Mouse (Mus musculus): Measurements from ENCODE around the gene 4930442H23Rik. TPM values are rescaled to one million over a fixed set of nuclear protein-coding genes. Genes with fewer than 3 reads are reported as not detected.
"Not testable (repeated sequence)": the region's sequence is repeated elsewhere in the genome, so short reads cannot be mapped to it uniquely, and the experiment has no call there.

The 4930442H23Rik gene
- polyA plus RNA-seq, 1 experiment from 2014 or later = not detected

- Histone ChIP-seq H3K9me3 (ENCODE audit: control insufficient read depth, low read length) (no peaks in the 10 kb centered on the region), H3K4me2 (replicated peaks; ENCODE audit: low read depth, low read length) (peak within 1 kb of the TSS; percentile 56), H3K4me1 (ENCODE audit: control insufficient read depth, insufficient read depth, low read length) (peaks cover 22% of the 10 kb centered on the region; the same call in 1 of the 2 replicates), H3K9ac (ENCODE audit: low read depth, low read length) (peak within 1 kb of the TSS; percentile 72), H3K27ac (ENCODE audit: low read depth, low read length) (peak within 1 kb of the TSS; percentile 66), H3K36me3 (ENCODE audit: control insufficient read depth, insufficient read depth, low read length) (peaks cover 67% of the 10 kb centered on the region), H3K27me3 (ENCODE audit: control insufficient read depth, insufficient read depth, low read length) (no peaks in the 10 kb centered on the region), H3K4me3 (ENCODE audit: low read length) (peak within 1 kb of the TSS; percentile 68)
- WGBS = 5% methylated on average over 53 of the region's 53 CpGs
- ATAC-seq (ENCODE audit: low FRiP score, low TSS enrichment) = peak; percentile 93
Observed at GRCm38 (mm10) chr10:81182336-81183333, 1.0 kb downstream of the 4930442H23Rik start, which contains the start of gene Dapk3. Gene Dapk3 (plus strand): TSS chr10:81183005.

- not testable (repeated sequence) for H3K4me3 ChIP-seq (ENCODE audit: low read length); H3K27me3 ChIP-seq (ENCODE audit: control insufficient read depth, insufficient read depth, low read length); ATAC-seq (ENCODE audit: low FRiP score, low TSS enrichment); H3K9me3 ChIP-seq (ENCODE audit: control insufficient read depth, low read length); H3K9ac ChIP-seq (ENCODE audit: low read depth, low read length); H3K4me2 ChIP-seq (replicated peaks; ENCODE audit: low read depth, low read length); H3K27ac ChIP-seq (ENCODE audit: low read depth, low read length)
- peaks cover 25% of the 10 kb centered on the region; the same call in 1 of the 2 replicates for H3K4me1 ChIP-seq (ENCODE audit: control insufficient read depth, insufficient read depth, low read length)
- H3K36me3 ChIP-seq (ENCODE audit: control insufficient read depth, insufficient read depth, low read length) = peaks cover 68% of the 10 kb centered on the region
- 83% methylated on average over 12 of the region's 12 CpGs for WGBS
Observed at GRCm38 (mm10) chr10:81181860-81182259, 1.8 kb downstream of the 4930442H23Rik start.

GRCm38 (mm10) chr10:81180946-81181345 lies 2.7 kb downstream of the 4930442H23Rik start:
- no peak for ATAC-seq (ENCODE audit: low FRiP score, low TSS enrichment)
- Histone ChIP-seq H3K4me1 (ENCODE audit: control insufficient read depth, insufficient read depth, low read length) (peaks cover 25% of the 10 kb centered on the region; the same call in 1 of the 2 replicates), H3K27me3 (ENCODE audit: control insufficient read depth, insufficient read depth, low read length) (no peaks in the 10 kb centered on the region), H3K9me3 (ENCODE audit: control insufficient read depth, low read length) (no peaks in the 10 kb centered on the region), H3K4me2 (replicated peaks; ENCODE audit: low read depth, low read length) (no peak overlapping the region), H3K9ac (ENCODE audit: low read depth, low read length) (no peak overlapping the region), H3K36me3 (ENCODE audit: control insufficient read depth, insufficient read depth, low read length) (peaks cover 66% of the 10 kb centered on the region), H3K27ac (ENCODE audit: low read depth, low read length) (no peak overlapping the region), H3K4me3 (ENCODE audit: low read length) (no peak overlapping the region)
- 93% methylated on average over 13 of the region's 13 CpGs for WGBS

GRCm38 (mm10) chr10:81179451-81180342 lies 4.0 kb downstream of the 4930442H23Rik start:
- no peak for ATAC-seq (ENCODE audit: low FRiP score, low TSS enrichment)
- Histone ChIP-seq H3K27me3 (ENCODE audit: control insufficient read depth, insufficient read depth, low read length) (no peaks in the 10 kb centered on the region), H3K36me3 (ENCODE audit: control insufficient read depth, insufficient read depth, low read length) (peaks cover 55% of the 10 kb centered on the region), H3K4me1 (ENCODE audit: control insufficient read depth, insufficient read depth, low read length) (peaks cover 31% of the 10 kb centered on the region; the same call in 1 of the 2 replicates), H3K9me3 (ENCODE audit: control insufficient read depth, low read length) (no peaks in the 10 kb centered on the region), H3K9ac (ENCODE audit: low read depth, low read length) (0 out of 2 replicates have a peak overlapping the region, but pooled peaks have one; percentile 18), H3K4me3 (ENCODE audit: low read length) (no peak overlapping the region), H3K27ac (ENCODE audit: low read depth, low read length) (peak overlapping the region; percentile 8; the same call in 1 of the 2 replicates), H3K4me2 (replicated peaks; ENCODE audit: low read depth, low read length) (no peak overlapping the region)
- WGBS = 92% methylated on average over 32 of the region's 32 CpGs

- WGBS = 97% methylated on average over 11 of the region's 11 CpGs
- H3K4me2 ChIP-seq (replicated peaks; ENCODE audit: low read depth, low read length) = no peak overlapping the region
- H3K9ac ChIP-seq (ENCODE audit: low read depth, low read length) = peak overlapping the region; percentile 18; the same call in 1 of the 2 replicates
Observed at GRCm38 (mm10) chr10:81178927-81179326, 4.7 kb downstream of the 4930442H23Rik start.

GRCm38 (mm10) chr10:81177958-81178712 lies 5.5 kb downstream of the 4930442H23Rik start:
- no peaks in the 10 kb centered on the region for H3K27me3 ChIP-seq (ENCODE audit: control insufficient read depth, insufficient read depth, low read length)
- H3K4me3 ChIP-seq (ENCODE audit: low read length) = peak overlapping the region; percentile 100
- no peaks in the 10 kb centered on the region for H3K9me3 ChIP-seq (ENCODE audit: control insufficient read depth, low read length)
- WGBS = 61% methylated on average over 14 of the region's 14 CpGs
- no peak for ATAC-seq (ENCODE audit: low FRiP score, low TSS enrichment)
- peak overlapping the region; percentile 99 for H3K9ac ChIP-seq (ENCODE audit: low read depth, low read length)
- H3K36me3 ChIP-seq (ENCODE audit: control insufficient read depth, insufficient read depth, low read length) = peaks cover 53% of the 10 kb centered on the region
- 0 out of 2 replicates have a peak overlapping the region, but pooled peaks have one; percentile 92 for H3K27ac ChIP-seq (ENCODE audit: low read depth, low read length)
- peaks cover 38% of the 10 kb centered on the region for H3K4me1 ChIP-seq (ENCODE audit: control insufficient read depth, insufficient read depth, low read length)
- peak overlapping the region; percentile 83 for H3K4me2 ChIP-seq (replicated peaks; ENCODE audit: low read depth, low read length)

More at GRCm38 (mm10) chr10:81178927-81179326, 4.7 kb downstream of the 4930442H23Rik start:
- H3K27me3 ChIP-seq (ENCODE audit: control insufficient read depth, insufficient read depth, low read length) = no peaks in the 10 kb centered on the region
- peaks cover 53% of the 10 kb centered on the region for H3K36me3 ChIP-seq (ENCODE audit: control insufficient read depth, insufficient read depth, low read length)
- no peak overlapping the region for H3K4me3 ChIP-seq (ENCODE audit: low read length)
- peak overlapping the region; percentile 62; the same call in 1 of the 2 replicates for H3K27ac ChIP-seq (ENCODE audit: low read depth, low read length)
- peaks cover 37% of the 10 kb centered on the region for H3K4me1 ChIP-seq (ENCODE audit: control insufficient read depth, insufficient read depth, low read length)
- H3K9me3 ChIP-seq (ENCODE audit: control insufficient read depth, low read length) = no peaks in the 10 kb centered on the region
- no peak for ATAC-seq (ENCODE audit: low FRiP score, low TSS enrichment)

- H3K27me3 ChIP-seq (ENCODE audit: control insufficient read depth, insufficient read depth, low read length) = no peaks in the 10 kb centered on the region
- H3K4me1 ChIP-seq (ENCODE audit: control insufficient read depth, insufficient read depth, low read length) = peaks cover 38% of the 10 kb centered on the region
- H3K9me3 ChIP-seq (ENCODE audit: control insufficient read depth, low read length) = no peaks in the 10 kb centered on the region
- H3K4me2 ChIP-seq (replicated peaks; ENCODE audit: low read depth, low read length) = peak overlapping the region; percentile 83
- H3K36me3 ChIP-seq (ENCODE audit: control insufficient read depth, insufficient read depth, low read length) = peaks cover 53% of the 10 kb centered on the region
- peak overlapping the region; percentile 99 for H3K9ac ChIP-seq (ENCODE audit: low read depth, low read length)
- peak overlapping the region; percentile 100 for H3K4me3 ChIP-seq (ENCODE audit: low read length)
- peak overlapping the region; percentile 92; the same call in 1 of the 2 replicates for H3K27ac ChIP-seq (ENCODE audit: low read depth, low read length)
- ATAC-seq (ENCODE audit: low FRiP score, low TSS enrichment) = no peak
- 11% methylated on average over 16 of the region's 16 CpGs for WGBS
Observed at GRCm38 (mm10) chr10:81177491-81177925, 6.1 kb downstream of the 4930442H23Rik start.

All from kidney, embryonic 14.5 days (tissue).